Mouse (Mus musculus) G1E (cell line): Measurements from ENCODE around the gene Vil1. TPM values are rescaled to one million over a fixed set of nuclear protein-coding genes. Genes with fewer than 3 reads are reported as not detected.

Source experiments
- ATAC-seq: 2 replicates; pipeline ENCODE4 v1.8.0; 2016; ENCODE audit warnings: mild to moderate bottlenecking; ENCODE audit not compliant: insufficient number of reproducible peaks, poor library complexity, low FRiP score, severe bottlenecking; ENCODE audit errors: extremely low read depth
- DNase-seq: peaks from one replicate; pipeline ENCODE4 v3.0.0; 2012; ENCODE audit warnings: low spot score
- H3K27me3 ChIP-seq: 2 replicates; pipeline ENCODE4 v1.6.1; 2012; ENCODE audit warnings: mild to moderate bottlenecking, low read length, inconsistent platforms; ENCODE audit not compliant: insufficient read depth
- H3K36me3 ChIP-seq: replicated peaks from 2 replicates; pipeline ENCODE3; 2012; ENCODE audit warnings: mild to moderate bottlenecking, inconsistent platforms
- H3K4me1 ChIP-seq: 2 replicates; pipeline ENCODE4 v1.6.1; 2012; ENCODE audit warnings: low read depth, low read length, inconsistent platforms, mixed read lengths; ENCODE audit not compliant: insufficient read depth
- H3K4me3 ChIP-seq: 2 replicates; pipeline ENCODE4 v1.5.1; 2012; ENCODE audit warnings: low read depth, mild to moderate bottlenecking, inconsistent platforms, low read length, moderate library complexity, mixed read lengths
- H3K9me3 ChIP-seq: replicated peaks from 2 replicates; pipeline ENCODE4 v1.6.1; 2012; ENCODE audit warnings: inconsistent platforms
- CTCF ChIP-seq: IDR thresholded peaks from 2 replicates; pipeline ENCODE4 v1.5.1; 2012; ENCODE audit warnings: low read depth, low read length, inconsistent platforms, mixed read lengths
- GATA1 ChIP-seq: IDR thresholded peaks from 2 replicates; pipeline ENCODE4 v1.6.1; 2012; ENCODE audit warnings: borderline replicate concordance, low read length, inconsistent platforms, mixed read lengths
- GATA2 ChIP-seq: IDR thresholded peaks from 2 replicates; pipeline ENCODE4 v1.6.1; 2012; ENCODE audit warnings: low read depth, low read length, inconsistent platforms, borderline replicate concordance
- POLR2AphosphoS5 ChIP-seq: IDR thresholded peaks from 2 replicates; pipeline ENCODE4 v1.6.1; 2012; ENCODE audit warnings: low read depth, low read length, inconsistent platforms; ENCODE audit not compliant: insufficient replicate concordance
- TAL1 ChIP-seq: conservative IDR thresholded peaks from 2 replicates; pipeline ENCODE4 v1.6.1; 2012; ENCODE audit warnings: low read depth, low read length, inconsistent platforms, mixed read lengths
- polyA plus RNA-seq: library from polyadenylated mRNA; stranded (reverse); fragments of >175 nt; gene quantifications from 2 replicates; pipeline ENCODE4 v1.2.3, GENCODE M21; 2012
- total RNA-seq, 2 experiments: library from RNA; stranded (forward) in 1 of 2; stranded (reverse) in 1 of 2; fragments of 200-1000 nt in 1 of 2; fragments of >200 nt in 1 of 2; fragmentation: Nextera tagmentation in 1 of 2; gene quantifications; 2 replicates each; pipeline ENCODE4 v1.2.3; 2014 to 2017

Gene Vil1
- total and polyA plus RNA-seq, 3 experiments = 0.35 to 1.1 (median 0.68) TPM

GRCm38 (mm10) chr1:74385531-74385930 is 23.6 kb upstream of the Vil1 start:
- DNase-seq (no peak), ATAC-seq (no peak)
- Histone ChIP-seq H3K27me3 (peaks cover 28% of the 10 kb centered on the region), H3K4me1 (peaks cover 73% of the 10 kb centered on the region), H3K9me3 (no peaks in the 10 kb centered on the region), H3K36me3 (no peaks in the 10 kb centered on the region), H3K4me3 (no peak overlapping the region)
- no peak for TF ChIP-seq CTCF
- TF ChIP-seq GATA2 = no peak
- no peak for TF ChIP-seq POLR2AphosphoS5
- TF ChIP-seq TAL1 = no peak
- no peak for TF ChIP-seq GATA1

GRCm38 (mm10) chr1:74386363-74386713 is 22.8 kb upstream of the Vil1 start:
- ATAC-seq = no peak
- Histone ChIP-seq H3K4me3 (peak overlapping the region; percentile 73), H3K9me3 (no peaks in the 10 kb centered on the region), H3K27me3 (peaks cover 21% of the 10 kb centered on the region; the same call in 1 of the 2 replicates), H3K4me1 (peaks cover 77% of the 10 kb centered on the region), H3K36me3 (no peaks in the 10 kb centered on the region)
- TF ChIP-seq CTCF = no peak
- no peak for TF ChIP-seq GATA1
- DNase-seq = no peak

GRCm38 (mm10) chr1:74386714-74387385 is 22.3 kb upstream of the Vil1 start:
- Histone ChIP-seq H3K36me3 (no peaks in the 10 kb centered on the region), H3K4me3 (peak overlapping the region; percentile 73), H3K27me3 (peaks cover 16% of the 10 kb centered on the region; the same call in 1 of the 2 replicates), H3K4me1 (peaks cover 74% of the 10 kb centered on the region), H3K9me3 (no peaks in the 10 kb centered on the region)
- ATAC-seq (peak; percentile 78), DNase-seq (peak; percentile 98)
- TF ChIP-seq GATA1 = no peak
- peak; percentile 57 for TF ChIP-seq CTCF
- TF ChIP-seq GATA2 = no peak

- Histone ChIP-seq H3K9me3 (no peaks in the 10 kb centered on the region), H3K4me3 (peak overlapping the region; percentile 73), H3K27me3 (peaks cover 11% of the 10 kb centered on the region; the same call in 1 of the 2 replicates), H3K36me3 (no peaks in the 10 kb centered on the region), H3K4me1 (peaks cover 74% of the 10 kb centered on the region)
- no peak for ATAC-seq
- no peak for TF ChIP-seq GATA2
- TF ChIP-seq POLR2AphosphoS5 = no peak
- TF ChIP-seq GATA1 = no peak
- TF ChIP-seq CTCF = no peak
- TF ChIP-seq TAL1 = no peak
- peak; percentile 29 for DNase-seq
Measured at GRCm38 (mm10) chr1:74387386-74387988, 21.7 kb upstream of the Vil1 start.

GRCm38 (mm10) chr1:74388398-74388920 is 20.7 kb upstream of the Vil1 start:
- H3K4me3 ChIP-seq = no peak overlapping the region
- no peaks in the 10 kb centered on the region for H3K9me3 ChIP-seq
- H3K27me3 ChIP-seq = peaks cover 11% of the 10 kb centered on the region; the same call in 1 of the 2 replicates
- peaks cover 8% of the 10 kb centered on the region for H3K36me3 ChIP-seq
- TF ChIP-seq TAL1 (no peak), POLR2AphosphoS5 (no peak), CTCF (no peak), GATA1 (no peak), GATA2 (no peak)
- DNase-seq (no peak), ATAC-seq (no peak)
- peaks cover 80% of the 10 kb centered on the region for H3K4me1 ChIP-seq

- peak; percentile 80 for DNase-seq
- peaks cover 88% of the 10 kb centered on the region for H3K4me1 ChIP-seq
- peaks cover 22% of the 10 kb centered on the region for H3K36me3 ChIP-seq
- ATAC-seq = no peak
- TF ChIP-seq TAL1 (no peak), GATA1 (no peak), CTCF (no peak)
- no peaks in the 10 kb centered on the region for H3K9me3 ChIP-seq
- peaks cover 4% of the 10 kb centered on the region; the same call in 1 of the 2 replicates for H3K27me3 ChIP-seq
- peak overlapping the region; percentile 82; the same call in 1 of the 2 replicates for H3K4me3 ChIP-seq
Measured at GRCm38 (mm10) chr1:74389831-74390286, 19.3 kb upstream of the Vil1 start.
